Mouse (Mus musculus) T-helper 17 cell (primary cell): ENCODE measurements around the gene Sec24b.

ENCODE experiments used
- in situ Hi-C, 2 experiments: fragments of 300-600 bp; cut with MboI, MseI; formaldehyde crosslinking; loops; 1 replicate in 1 of 2; 2 replicates in 1 of 2; pipeline ENCODE4 v1.15.1; 2025; ENCODE audit warnings: high pct_unique_total_duplicates in 2 of 2

The Sec24b gene

DNA sequence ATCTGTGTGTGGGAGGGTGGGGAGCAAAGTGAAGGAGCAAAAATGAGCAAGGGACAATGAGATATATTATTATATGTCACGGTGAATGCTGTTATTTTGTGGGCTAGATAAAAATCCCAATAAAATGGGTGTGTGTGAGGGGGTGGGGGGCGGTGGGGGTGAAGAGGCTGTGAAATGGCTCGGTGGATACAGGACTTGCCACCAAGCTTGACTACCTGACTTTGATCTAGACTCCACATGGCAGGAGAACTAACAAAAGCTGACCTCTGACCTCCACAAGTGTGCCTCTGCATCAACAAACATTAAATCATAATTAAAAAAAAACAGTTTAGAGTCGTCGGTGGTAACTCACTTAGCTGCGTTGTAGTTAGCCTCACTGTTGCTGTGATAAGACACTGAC lies 81.8 kb downstream of the Sec24b start:
- in situ Hi-C loops, result no loop called here

DNA sequence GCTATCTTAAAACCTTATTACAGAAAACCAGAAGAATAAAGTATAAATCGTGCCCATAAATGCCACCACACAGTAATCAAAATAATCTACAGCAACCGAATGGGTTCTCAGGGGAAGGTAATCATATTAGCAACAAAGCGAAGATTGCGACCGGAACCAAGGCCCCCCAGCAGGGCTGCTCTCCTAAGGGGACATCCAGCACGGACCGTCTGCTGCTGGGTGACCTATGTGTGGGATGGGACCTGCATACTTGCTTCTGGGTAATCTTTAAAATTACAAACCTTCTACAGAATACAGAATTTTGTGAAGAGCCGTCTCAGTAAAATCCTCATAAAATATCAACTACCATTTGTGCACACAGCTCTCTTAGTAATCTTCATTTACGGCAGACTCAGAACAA lies 82.6 kb downstream of the Sec24b start:
- in situ Hi-C loops, result no loop called here

DNA sequence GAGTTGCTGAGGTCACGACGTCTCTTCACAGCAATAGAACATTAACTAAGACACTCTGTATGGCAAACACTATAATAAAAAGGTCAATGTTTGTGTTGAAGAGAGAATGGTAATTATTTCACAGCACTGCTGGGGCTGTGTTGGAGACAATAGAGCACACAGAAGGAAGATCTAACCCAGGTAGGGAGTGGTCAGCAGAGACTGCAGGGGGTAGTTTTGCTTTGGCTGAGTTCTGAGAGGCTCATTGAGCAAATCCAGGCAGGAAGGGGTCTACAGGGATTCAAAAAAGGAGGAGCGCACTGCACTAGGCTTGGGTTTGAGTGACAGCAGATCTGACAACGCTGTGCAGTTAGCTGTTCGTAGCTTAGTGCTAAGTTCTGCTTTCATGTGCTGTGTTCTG lies 85.0 kb downstream of the Sec24b start:
- in situ Hi-C loops, result no loop called here

DNA sequence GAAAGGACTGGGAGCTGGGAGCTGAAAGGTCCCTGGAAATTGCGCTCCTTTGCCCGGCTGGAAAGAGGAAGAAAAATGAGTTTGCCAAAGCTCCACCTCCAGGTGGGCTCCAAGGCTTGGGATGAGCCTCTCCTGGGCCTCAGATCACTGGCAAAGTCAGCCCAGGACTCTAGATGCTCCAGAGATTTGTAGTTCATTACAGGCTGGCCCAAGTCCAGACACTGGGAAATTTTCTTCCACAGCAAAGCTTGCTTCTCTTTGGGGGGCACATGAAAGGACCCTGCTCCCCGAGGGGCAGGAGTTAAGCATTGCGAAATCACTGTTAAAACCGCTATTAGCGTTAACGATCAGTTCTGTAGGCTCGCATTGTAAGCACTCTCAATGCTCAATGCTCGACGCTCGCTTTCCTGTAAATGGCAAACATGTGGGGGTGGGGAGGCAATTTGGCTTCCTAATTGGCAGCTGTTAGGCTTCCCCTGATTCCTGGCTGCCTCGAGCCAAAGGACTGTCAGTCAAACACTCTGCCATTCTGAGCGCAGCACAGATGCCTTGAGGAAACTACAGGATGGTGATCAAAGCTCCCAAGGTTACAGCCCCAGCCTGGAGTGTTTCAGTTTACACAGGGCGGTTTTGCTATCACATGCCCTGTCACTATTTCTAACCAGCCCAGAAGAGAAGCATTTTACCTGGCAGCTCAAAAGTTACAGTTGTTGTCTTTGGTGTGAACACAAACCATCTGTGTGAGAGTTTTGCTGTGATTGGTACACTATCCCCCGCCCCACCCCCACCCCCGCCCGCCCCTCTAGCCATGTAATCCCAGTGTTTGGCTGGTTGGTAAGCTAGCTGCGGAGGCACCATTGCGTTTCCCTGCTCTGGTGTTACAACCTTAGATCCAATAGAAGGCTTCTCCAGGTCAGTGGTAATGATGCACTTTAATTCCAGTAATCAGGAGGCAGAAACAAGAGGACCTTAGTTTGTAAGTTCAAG lies 90.5 kb downstream of the Sec24b start:
- in situ Hi-C loops, result loop anchor here (5.0 to 25.0 kb wide), 2 partner anchors 91 to 1491 kb away; partner anchors contain the start of gene Sec24b (in 1 of the 2)

DNA sequence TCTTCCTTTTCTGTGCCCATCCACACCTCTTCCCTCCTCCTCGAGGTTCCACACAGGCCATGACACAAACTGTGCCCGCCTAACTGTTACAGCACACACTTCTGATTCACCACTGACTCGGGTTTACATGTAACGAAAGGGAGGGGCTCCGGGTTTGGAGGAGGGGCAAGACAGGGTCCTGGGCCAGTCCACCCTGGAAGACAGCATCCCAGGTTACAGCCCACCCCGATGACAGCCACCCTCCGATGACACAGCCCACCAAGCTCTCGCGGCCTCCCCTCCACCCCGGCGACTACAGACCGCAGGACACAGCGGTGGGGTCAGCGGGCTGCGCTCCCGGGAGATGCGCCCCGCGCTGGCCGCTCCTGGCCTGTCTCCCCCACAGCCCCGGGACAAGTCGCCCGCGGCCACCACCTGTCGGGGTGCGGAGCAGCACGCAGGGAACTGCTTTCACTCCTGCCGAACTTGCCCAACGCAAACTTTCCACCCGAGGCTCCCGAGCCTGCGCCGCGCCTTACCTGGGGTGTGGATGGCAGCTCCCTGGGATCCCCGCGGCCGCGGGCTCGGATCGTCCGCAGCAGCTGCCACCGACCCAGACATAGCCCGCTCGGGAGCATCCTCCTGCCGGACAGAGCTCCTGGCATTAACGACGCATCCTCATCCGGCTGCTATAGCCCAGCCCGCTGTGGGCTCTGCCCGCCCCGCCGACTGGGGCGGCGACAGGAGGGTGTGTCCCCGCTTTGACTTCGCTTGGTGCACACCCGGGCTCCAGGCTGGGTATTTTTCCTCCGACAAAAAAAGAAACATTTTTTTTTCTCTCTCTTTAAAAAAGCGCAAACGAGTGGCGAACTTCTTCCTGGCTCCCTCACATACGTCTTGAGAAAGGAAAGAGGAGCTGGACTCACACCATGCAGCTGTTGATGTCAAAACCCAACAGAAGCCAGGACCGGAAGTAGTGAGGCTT lies 91.6 kb downstream of the Sec24b start, which contains the start of gene Mcub:
TSS of gene Mcub (minus strand) at position 775 of the 964 bp plus-strand sequence.
- in situ Hi-C loops, result loop anchor here (5.0 to 25.0 kb wide), 2 partner anchors 93 to 1493 kb away; partner anchors contain the start of gene Sec24b (in 2 of the 2)

DNA sequence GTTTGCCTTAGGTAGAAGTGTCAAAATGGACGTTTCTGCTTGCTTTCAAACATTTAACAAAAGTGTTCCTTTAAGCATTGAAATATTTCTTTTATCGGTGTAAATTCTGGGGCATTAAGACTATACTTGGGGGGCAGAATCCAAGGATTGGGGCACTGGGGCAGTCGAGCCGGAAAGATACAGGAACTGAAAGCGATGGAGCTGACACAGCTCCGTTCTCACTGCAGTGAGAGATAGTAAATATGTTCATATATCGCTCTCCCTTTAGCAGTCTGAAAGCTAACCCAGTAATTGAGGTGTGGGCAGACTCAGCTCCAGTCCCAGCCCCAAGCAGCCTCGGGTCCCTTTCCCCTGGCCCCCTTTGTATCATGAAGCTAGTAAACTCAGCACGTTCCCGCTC lies 92.3 kb downstream of the Sec24b start:
- in situ Hi-C loops, result loop anchor here in 1 of 2 experiments (5.0 to 25.0 kb wide), 2 partner anchors 93 to 1493 kb away; partner anchors contain the start of gene Sec24b

DNA sequence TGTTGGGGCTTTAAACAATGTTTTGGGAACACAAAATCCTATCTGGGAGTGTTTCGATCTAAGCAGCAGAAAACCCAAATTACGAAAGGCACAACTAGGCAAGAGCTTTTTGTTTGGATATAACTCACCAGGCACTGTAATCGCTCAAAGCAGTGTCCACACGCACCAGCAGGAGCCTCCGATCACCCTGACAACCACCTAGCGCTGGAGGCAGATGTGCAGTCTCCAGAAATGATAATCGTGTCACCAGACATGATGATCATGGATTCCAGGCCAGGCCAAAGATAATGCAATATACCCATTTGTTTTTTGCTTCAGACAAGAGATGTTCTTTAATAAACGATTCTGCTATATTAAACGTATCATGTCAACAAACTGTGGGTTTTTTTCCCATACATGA lies 93.5 kb downstream of the Sec24b start:
- in situ Hi-C loops, result loop anchor here in 1 of 2 experiments (5.0 to 25.0 kb wide), 2 partner anchors 94 to 1494 kb away; partner anchors contain the start of gene Sec24b

DNA sequence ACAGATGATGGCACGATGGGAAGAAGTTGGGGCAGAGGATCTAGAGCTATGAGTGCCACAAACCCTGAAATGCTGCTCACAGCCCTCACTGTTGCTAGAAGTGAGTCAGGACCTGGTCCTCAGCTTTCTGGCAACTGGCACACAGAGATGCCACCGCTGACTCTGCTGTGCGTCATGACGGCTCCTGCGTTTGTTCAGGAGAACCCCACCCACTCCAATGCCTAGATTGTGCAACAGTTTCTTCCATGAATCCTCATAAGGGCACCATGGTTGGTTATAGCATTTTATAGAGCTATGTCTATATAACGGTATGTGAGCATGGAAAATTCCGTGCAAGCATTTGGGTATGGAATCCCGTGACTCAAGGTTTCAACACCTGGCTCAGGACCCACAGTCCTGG lies 96.7 kb downstream of the Sec24b start:
- in situ Hi-C loops, result loop anchor here in 1 of 2 experiments (5.0 to 25.0 kb wide), 2 partner anchors 98 to 1498 kb away; partner anchors contain the start of gene Sec24b

DNA sequence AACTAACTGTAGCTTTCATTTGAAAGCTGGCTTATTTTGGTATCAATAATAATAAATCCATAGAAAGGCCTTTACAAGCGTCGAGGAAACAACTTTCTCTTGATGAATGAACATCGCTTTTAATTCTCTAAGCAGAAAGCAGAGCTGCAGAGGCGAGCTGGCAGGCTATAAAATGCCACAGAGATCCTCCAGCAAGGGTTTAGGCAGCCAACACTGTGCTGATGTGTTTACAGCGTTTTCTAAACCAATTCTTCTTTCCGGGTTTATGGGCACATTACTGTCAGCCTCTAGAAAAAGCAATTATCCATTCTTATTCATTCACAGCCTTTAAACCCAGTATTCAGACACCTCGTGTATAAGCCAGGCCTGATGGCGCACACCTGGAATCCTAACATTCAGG lies 98.8 kb downstream of the Sec24b start:
- in situ Hi-C loops, result loop anchor here in 1 of 2 experiments (25.0 kb wide), 1 partner anchor 1500 kb away; no protein-coding TSS in a partner anchor

DNA sequence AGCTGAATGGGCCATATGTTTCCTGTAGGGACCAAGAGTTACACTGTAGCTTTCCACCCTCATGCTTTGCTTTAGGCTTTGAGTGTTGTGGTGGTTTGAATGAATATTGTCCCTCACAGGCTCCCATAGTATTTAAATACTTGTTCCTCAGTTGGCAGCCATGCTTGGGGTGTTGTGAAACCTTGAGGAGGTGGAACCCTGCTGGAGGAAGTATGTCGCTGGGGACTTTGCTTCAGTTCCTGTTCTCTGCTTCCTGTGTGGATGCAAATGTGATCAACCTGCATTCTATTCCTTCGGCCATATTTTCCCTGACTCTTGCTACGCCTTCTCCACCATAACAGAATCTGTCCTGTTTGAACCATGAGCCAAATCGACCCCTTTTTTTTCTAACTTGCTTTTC lies 108.1 kb downstream of the Sec24b start:
- in situ Hi-C loops, result loop anchor here in 1 of 2 experiments (25.0 kb wide), 1 partner anchor 1509 kb away; no protein-coding TSS in a partner anchor

DNA sequence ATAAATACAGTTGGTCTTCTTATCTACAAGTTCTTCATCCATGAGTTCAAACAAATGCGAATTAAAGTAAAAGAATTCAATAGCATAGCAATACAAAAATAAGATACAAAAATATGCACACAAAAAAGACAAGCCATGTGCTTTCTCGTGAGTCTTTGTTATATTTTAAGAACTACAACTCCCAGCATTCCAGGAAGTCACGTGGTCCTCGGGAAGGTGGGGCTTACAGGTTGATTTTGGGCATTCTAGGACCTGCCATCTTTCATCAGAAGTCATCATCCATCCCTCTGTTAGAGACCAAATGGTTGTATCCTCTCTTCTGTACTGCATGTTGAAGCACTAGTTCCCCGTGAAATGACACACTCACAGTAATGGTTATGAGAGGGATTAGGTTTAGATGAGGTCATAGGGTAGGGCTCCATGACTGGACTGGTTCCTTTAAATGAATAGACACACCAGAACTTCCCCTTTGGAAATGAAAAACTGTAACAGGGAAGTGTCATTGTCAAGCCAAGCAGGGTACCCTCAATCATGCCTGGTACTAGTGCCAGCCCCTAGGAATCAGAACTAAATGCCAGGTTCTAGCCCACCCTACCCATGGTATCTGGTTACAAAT lies 112.1 kb downstream of the Sec24b start:
- in situ Hi-C loops, result no loop called here

DNA sequence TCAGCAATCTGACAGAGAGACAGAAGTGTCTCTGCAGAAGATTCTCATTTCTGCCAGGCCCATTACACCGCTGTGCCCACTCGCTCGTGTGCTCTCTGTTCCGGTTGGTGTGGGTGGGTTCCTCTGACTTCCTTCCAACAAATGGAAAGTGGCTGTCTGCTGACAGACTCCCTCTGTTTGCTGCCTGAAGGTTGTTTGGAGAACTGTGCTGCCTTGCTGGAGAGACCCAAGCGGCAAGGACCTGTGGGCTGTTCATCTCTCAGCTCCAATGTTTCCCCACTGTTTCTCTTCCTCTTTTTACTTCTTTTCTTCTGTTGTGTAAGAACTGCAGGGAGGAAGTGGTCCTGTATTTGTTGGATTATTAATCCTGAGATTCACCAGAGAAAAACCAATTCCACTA lies 113.0 kb downstream of the Sec24b start:
- in situ Hi-C loops, result no loop called here

DNA sequence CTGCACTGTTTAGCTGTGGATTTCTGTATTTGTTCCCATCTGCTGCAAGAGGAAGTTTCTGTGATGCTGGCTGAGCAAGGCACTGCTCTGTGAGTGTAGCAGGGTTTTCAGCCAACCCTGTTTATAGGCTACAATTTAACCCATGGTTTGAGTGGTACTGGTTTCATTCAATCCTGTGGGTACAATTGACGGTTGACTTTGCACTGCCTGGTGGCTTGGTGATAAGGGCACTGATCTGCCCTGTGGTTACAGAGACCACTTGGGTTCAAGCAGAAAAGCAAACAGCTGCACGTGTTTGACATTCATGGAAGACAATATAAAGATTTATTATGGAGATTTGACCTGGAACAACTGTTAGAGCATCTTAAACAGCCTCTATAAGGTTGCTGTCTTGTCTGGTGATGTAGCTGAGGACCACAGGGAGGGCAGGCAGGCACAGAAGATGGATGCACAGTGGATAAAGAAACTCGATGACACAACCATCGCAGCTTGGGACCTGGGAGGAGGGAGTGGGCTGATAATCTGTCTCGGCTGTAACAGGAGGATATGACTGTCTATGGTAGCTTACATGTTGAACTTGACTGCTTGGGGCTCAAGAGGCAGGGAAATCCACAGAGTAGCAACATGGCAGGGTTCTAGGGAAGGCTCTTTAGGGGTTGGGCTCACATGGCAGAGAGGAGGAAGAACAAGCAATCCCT lies 115.0 kb downstream of the Sec24b start:
- in situ Hi-C loops, result no loop called here

DNA sequence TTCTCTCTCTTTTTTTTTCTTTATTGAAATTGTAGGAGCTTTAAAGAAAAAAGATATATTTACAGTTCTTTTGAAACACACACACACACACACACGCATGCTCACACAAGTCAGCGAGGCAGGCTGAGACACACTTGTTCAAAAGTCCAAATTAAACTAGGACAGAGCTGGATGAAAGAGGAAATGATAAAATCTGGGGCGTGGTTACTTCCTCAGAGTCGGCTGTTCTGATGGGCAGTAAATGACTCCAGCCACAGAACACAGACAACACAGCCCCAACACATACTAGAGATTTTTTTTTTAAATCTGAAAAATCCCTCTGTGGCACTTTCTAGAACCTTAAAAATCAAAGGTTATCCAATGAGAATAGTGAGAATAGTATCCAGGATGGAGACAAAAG lies 117.5 kb downstream of the Sec24b start:
- in situ Hi-C loops, result no loop called here

DNA sequence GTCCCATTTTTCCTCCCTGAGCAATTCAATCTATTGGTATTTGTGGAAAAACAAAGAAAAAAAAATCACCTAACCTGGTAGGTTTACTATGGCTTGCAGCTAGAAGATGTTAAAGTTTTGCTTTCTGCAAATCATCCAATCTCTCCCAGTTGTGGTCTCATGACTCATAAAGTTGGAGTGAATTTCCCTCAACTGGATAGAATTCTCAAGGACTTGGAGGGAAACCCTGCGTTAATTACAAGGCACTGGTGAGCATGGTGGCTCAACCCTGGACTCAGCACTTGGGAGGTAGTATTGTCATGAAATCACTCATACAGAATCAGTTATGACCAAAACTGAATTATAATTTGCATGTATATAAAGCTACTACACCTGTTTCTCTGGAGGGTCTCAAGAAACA lies 120.1 kb downstream of the Sec24b start:
- in situ Hi-C loops, result no loop called here

DNA sequence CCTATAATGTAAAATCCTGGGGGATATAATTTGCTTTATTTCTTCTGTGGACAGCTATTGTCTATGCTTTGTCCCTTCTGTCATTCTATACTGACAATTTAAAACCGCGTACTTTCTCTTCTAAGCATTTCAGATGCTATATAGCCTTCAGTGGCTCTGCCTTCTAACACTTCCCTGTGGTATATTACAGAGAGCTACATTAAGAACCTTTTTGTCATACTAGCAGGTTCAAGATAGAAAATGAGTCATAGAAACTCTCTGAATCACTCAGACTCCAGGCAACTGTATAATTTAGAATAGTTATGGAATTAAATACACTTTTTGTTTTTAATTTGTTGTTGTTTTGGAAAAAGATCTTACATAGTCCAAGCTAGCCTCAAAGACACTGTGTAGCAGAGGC lies 120.6 kb downstream of the Sec24b start:
- in situ Hi-C loops, result no loop called here

DNA sequence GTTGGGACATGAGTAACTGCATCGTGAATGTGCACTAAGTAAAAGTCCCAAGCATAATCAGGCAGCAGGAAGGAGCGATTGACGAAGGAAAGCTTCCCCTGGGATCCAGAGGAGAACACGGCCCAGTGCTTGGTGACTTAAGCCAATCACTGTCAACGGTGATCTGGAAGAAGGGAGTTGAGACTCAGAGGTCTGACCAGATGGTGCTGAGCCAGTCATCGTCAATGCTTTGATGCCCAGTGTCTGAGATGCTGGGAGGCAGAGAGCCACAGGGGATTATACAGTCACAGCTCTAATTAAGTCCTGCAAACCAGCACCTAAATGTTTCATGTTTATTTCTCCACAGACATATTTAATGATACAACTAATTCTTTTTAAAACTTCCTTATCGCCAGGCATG lies 122.3 kb downstream of the Sec24b start:
- in situ Hi-C loops, result no loop called here

DNA sequence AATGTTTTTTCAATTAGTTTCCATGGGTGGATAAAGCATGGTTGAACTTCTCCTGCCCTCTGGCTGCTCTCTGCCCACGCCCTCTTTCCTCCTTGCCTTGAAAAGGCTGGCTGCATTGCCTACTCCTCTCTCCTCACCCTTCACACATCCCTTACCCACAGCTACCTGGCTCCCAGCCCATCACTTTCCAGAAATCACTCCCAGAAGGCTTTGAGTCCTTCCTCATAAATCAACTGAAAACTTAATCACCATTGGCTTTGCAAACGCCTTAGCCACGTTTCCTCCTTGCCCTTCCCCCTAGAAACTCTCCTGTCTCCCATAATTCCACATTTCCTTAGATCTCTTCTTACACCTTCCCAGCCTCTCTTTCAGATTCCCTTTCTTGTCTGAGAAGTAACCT lies 123.5 kb downstream of the Sec24b start:
- in situ Hi-C loops, result no loop called here

DNA sequence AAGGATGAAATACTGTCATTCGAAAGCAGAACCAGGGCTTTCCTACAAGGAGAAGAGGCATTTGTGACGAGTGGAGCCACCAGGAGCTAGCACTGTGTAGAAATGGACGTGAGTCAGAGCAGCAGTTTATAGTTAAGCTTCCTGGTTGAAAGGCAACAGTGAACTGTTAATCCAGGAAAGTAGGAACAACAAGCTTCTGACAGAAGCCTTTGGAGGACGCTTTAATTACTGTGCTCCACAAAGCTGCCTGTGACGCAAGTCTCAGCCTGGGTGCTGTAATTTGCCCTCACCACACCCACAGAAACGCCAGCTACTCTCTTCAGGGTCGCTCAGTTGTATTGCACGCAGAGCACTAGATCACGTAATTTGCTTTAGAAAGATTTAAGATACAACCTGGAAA lies 124.8 kb downstream of the Sec24b start:
- in situ Hi-C loops, result no loop called here
